In the genomic region with DNA sequence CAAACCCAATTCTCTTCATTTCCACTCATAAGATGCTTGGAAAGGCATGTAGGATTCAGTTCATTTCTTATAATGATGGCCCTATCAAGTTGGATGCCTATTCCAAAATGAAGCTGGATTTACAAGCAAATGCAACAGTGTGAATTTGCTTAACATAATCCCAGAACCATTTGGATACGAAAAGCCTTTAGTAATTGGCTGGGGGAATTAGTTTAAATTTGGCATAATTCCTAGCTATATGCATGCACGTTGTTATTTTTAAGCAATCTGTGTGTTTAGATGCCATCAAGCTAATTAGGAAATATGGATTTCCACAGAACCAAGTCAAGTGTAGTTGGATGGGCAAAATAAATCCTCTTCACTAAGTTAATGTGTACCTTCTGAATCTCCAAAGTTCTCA, we compare ENCODE assay signal across 15 mouse cellular contexts.
"Had no signal": no experiment of that assay in that cellular context is flagged by ENCODE, and none has a peak within 500 bp of the region (broad histone marks: within the 10 kb centered on the region; RNA-seq: fewer than 3 reads in every experiment).

No protein-coding gene starts in this region.

- H3K4me3 ChIP-seq: neural tube, embryonic 15.5 days; stomach, embryonic 15.5 days had no signal

- DNase-seq: retina, postnatal 1 day; right cerebral cortex, adult 18-20 months; right cerebral cortex, postnatal 14 days; right cerebral cortex, postnatal 25 days; right cerebral cortex, postnatal 4 days; spleen, adult 18-20 months; thymus, adult 18-20 months; thymus, adult 2 months; thymus, postnatal 14 days; thymus, postnatal 25 days; thymus, postnatal 36 days; thymus, postnatal 4 days had no signal

- H3K4me2 ChIP-seq: neural tube, embryonic 15.5 days; stomach, embryonic 15.5 days had no signal

- H3K9me3 ChIP-seq: neural tube, embryonic 15.5 days; stomach, embryonic 15.5 days had no signal

- H3K9ac ChIP-seq: neural tube, embryonic 15.5 days; stomach, embryonic 15.5 days had no signal

- H3K4me1 ChIP-seq: stomach, embryonic 15.5 days had no signal

- H3K27me3 ChIP-seq: neural tube, embryonic 15.5 days; stomach, embryonic 15.5 days had no signal

- H3K27ac ChIP-seq: neural tube, embryonic 15.5 days; stomach, embryonic 15.5 days; stomach, postnatal 0 days had no signal

- H3K36me3 ChIP-seq: neural tube, embryonic 15.5 days; stomach, embryonic 15.5 days had no signal
